Mouse (Mus musculus) spleen, postnatal 4 days (tissue): ENCODE data around the gene Spout1.

ENCODE experiments used
- DNase-seq, 2 experiments: peaks; one replicate each; pipeline ENCODE4 v3.0.0; 2022; ENCODE audit warnings: low spot score in 2 of 2

The Spout1 gene

GRCm38 (mm10) chr2:30177700-30178675 is at the start of gene Spout1:
Gene Spout1, minus strand, starts transcription at chr2:30178459.
- peak; percentile 94 to 96 for DNase-seq

- no peak for DNase-seq
Measured at GRCm38 (mm10) chr2:30216293-30216692, 38.0 kb upstream of the Spout1 start.

- DNase-seq, result no peak
Measured at GRCm38 (mm10) chr2:30215493-30215892, 37.2 kb upstream of the Spout1 start.

- no peak for DNase-seq
Measured at GRCm38 (mm10) chr2:30214745-30215144, 36.5 kb upstream of the Spout1 start.

- no peak for DNase-seq
Measured at GRCm38 (mm10) chr2:30212951-30213350, 34.7 kb upstream of the Spout1 start.

GRCm38 (mm10) chr2:30212169-30212545 is 33.9 kb upstream of the Spout1 start:
- DNase-seq, result no peak

- DNase-seq, result no peak
Measured at GRCm38 (mm10) chr2:30211408-30212168, 33.3 kb upstream of the Spout1 start.

- no peak for DNase-seq
Measured at GRCm38 (mm10) chr2:30207886-30208285, 29.6 kb upstream of the Spout1 start.

GRCm38 (mm10) chr2:30207401-30207800 is 29.1 kb upstream of the Spout1 start:
- DNase-seq, result no peak

GRCm38 (mm10) chr2:30205629-30206357 is 27.5 kb upstream of the Spout1 start, which contains the start of gene Kyat1:
Gene Kyat1, minus strand, starts transcription at chr2:30205847.
- DNase-seq, result peak; percentile 89 to 93

GRCm38 (mm10) chr2:30205255-30205628 is 27.0 kb upstream of the Spout1 start:
- DNase-seq, result no peak

GRCm38 (mm10) chr2:30203439-30203838 is 25.2 kb upstream of the Spout1 start:
- peak; percentile 61 to 79 for DNase-seq

- no peak for DNase-seq
Measured at GRCm38 (mm10) chr2:30200388-30200925, 22.2 kb upstream of the Spout1 start.

GRCm38 (mm10) chr2:30199984-30200383 is 21.7 kb upstream of the Spout1 start:
- DNase-seq, result no peak

GRCm38 (mm10) chr2:30198021-30198420 is 19.8 kb upstream of the Spout1 start:
- DNase-seq, result no peak

GRCm38 (mm10) chr2:30194656-30195055 is 16.4 kb upstream of the Spout1 start:
- DNase-seq, result no peak

- no peak for DNase-seq
Measured at GRCm38 (mm10) chr2:30191790-30192580, 13.7 kb upstream of the Spout1 start.

- no peak for DNase-seq
Measured at GRCm38 (mm10) chr2:30185681-30186080, 7.4 kb upstream of the Spout1 start.

- peak in 1 of 2 experiments; percentile 48 for DNase-seq
Measured at GRCm38 (mm10) chr2:30185276-30185675, 7.0 kb upstream of the Spout1 start.

- DNase-seq, result no peak
Measured at GRCm38 (mm10) chr2:30183721-30184120, 5.5 kb upstream of the Spout1 start.

GRCm38 (mm10) chr2:30182424-30182823 is 4.2 kb upstream of the Spout1 start:
- no peak for DNase-seq
